Mouse (Mus musculus): Measurements from ENCODE around the gene Irgc1. TPM values are rescaled to one million over a fixed set of nuclear protein-coding genes. Genes with fewer than 3 reads are reported as not detected.
"Not testable (repeated sequence)": the region's sequence is repeated elsewhere in the genome, so short reads cannot be mapped to it uniquely, and the experiment has no call there.

Irgc1 gene
- 0.29 TPM in 1 of 2 replicates, not detected in the other for polyA plus RNA-seq (2015; fragmentation: Nextera tagmentation; extraction: Ambion mirVana)

DNA sequence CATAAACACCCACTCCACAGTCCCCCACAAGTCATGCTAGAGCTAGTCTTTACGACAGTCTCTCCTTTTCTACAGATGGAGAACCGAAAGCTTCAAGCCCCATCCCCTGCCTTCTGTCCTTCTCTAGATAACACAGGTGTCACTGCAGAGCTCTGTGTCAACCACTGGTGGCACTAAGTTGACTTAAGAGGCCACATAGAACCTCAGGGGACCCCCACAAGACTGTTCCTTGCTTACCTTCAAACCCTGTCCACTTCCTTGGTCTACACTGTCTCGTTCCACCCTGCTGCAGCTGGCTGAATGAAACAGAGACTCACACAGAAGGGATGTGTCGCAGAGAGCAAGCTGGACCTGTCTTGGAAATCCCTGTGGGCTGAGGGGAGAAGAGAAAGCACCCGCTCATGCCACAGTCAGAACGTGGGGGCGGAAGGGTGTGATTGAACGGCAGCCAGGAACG, at the start of gene Irgc1:
Gene Irgc1 (minus strand): TSS at position 443 of the 457 bp plus-strand sequence.
- ATAC-seq (replicated peaks; ENCODE audit: extremely low read depth, insufficient read depth, low FRiP score): no peak

DNA sequence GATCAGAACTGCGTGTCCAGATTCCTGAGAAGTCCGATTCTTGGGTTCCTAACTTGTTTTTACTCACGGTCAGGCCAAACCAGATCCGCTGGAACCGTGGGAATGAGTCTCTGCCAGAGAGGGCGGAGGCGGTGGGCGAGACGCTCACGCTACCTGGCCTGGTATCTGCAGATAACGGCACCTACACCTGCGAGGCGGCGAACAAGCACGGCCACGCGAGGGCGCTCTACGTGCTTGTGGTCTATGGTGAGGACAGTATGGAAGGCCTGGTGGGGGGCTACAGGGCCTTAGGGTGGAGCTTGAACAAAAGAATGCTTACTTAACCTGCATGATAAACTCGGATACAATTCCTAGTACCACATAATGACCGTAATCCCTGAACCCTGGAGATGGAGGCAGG, 49.4 kb upstream of the Irgc1 start:
- no peak for ATAC-seq (replicated peaks; ENCODE audit: extremely low read depth, insufficient read depth, low FRiP score)
- no peaks in the 10 kb centered on the region for H3K36me3 ChIP-seq (ENCODE audit: control insufficient read depth, insufficient read depth)
- H3K9me3 ChIP-seq (replicated peaks; ENCODE audit: control insufficient read depth, low read length): peaks cover 6% of the 10 kb centered on the region
- H3K4me2 ChIP-seq (ENCODE audit: low read depth, low read length): no peak overlapping the region
- H3K9ac ChIP-seq (ENCODE audit: low read length): no peak overlapping the region
- H3K27me3 ChIP-seq (ENCODE audit: control insufficient read depth, insufficient read depth, low read length): peaks cover 57% of the 10 kb centered on the region
- H3K4me1 ChIP-seq (ENCODE audit: control insufficient read depth, insufficient read depth, low read length): peaks cover 34% of the 10 kb centered on the region
- 39% methylated on average over 21 of the region's 21 CpGs for WGBS
- H3K4me3 ChIP-seq (ENCODE audit: low read length): no peak overlapping the region
- no peak overlapping the region for H3K27ac ChIP-seq (ENCODE audit: low read length)

More for the DNA sequence above, at the start of gene Irgc1:
- H3K9me3 ChIP-seq (replicated peaks; ENCODE audit: control insufficient read depth, low read length): no peaks in the 10 kb centered on the region
- H3K36me3 ChIP-seq (ENCODE audit: control insufficient read depth, insufficient read depth): no peaks in the 10 kb centered on the region
- H3K4me2 ChIP-seq (ENCODE audit: low read depth, low read length): no peak within 1 kb of the TSS
- H3K9ac ChIP-seq (ENCODE audit: low read length): no peak within 1 kb of the TSS
- WGBS: 59% methylated on average over 9 of the region's 9 CpGs
- H3K4me3 ChIP-seq (ENCODE audit: low read length): no peak within 1 kb of the TSS
- H3K27ac ChIP-seq (ENCODE audit: low read length): no peak within 1 kb of the TSS
- H3K27me3 ChIP-seq (ENCODE audit: control insufficient read depth, insufficient read depth, low read length): no peaks in the 10 kb centered on the region; the same call in 1 of the 2 replicates
- no peaks in the 10 kb centered on the region for H3K4me1 ChIP-seq (ENCODE audit: control insufficient read depth, insufficient read depth, low read length)

DNA sequence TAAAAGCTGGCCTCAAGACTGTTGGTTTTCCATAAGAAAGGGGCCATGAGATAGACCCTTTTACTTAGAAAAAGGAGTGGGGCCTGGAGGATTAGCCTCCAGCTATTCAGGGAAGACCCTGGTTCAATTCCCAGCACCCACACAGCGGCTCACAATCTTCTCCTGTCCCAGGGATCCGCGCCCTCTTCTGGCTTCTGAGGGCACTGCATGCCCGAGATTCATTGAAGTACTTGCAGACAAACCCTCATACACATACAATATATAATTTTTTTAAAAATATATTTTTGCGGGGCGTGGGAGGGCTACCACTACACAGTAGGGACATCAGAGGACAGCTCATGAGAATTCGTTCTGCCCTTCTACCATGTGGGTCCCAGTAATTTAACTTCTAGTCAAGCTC, 48.8 kb upstream of the Irgc1 start:
- H3K27me3 ChIP-seq (ENCODE audit: control insufficient read depth, insufficient read depth, low read length): peaks cover 57% of the 10 kb centered on the region
- no peaks in the 10 kb centered on the region for H3K36me3 ChIP-seq (ENCODE audit: control insufficient read depth, insufficient read depth)
- H3K4me3 ChIP-seq (ENCODE audit: low read length): no peak overlapping the region
- WGBS: 20% methylated on average over 7 of the region's 7 CpGs
- peaks cover 6% of the 10 kb centered on the region for H3K9me3 ChIP-seq (replicated peaks; ENCODE audit: control insufficient read depth, low read length)
- no peak for ATAC-seq (replicated peaks; ENCODE audit: extremely low read depth, insufficient read depth, low FRiP score)
- no peak overlapping the region; the same call in 1 of the 2 replicates for H3K4me2 ChIP-seq (ENCODE audit: low read depth, low read length)
- no peak overlapping the region for H3K27ac ChIP-seq (ENCODE audit: low read length)
- H3K4me1 ChIP-seq (ENCODE audit: control insufficient read depth, insufficient read depth, low read length): peaks cover 29% of the 10 kb centered on the region
- no peak overlapping the region for H3K9ac ChIP-seq (ENCODE audit: low read length)

DNA sequence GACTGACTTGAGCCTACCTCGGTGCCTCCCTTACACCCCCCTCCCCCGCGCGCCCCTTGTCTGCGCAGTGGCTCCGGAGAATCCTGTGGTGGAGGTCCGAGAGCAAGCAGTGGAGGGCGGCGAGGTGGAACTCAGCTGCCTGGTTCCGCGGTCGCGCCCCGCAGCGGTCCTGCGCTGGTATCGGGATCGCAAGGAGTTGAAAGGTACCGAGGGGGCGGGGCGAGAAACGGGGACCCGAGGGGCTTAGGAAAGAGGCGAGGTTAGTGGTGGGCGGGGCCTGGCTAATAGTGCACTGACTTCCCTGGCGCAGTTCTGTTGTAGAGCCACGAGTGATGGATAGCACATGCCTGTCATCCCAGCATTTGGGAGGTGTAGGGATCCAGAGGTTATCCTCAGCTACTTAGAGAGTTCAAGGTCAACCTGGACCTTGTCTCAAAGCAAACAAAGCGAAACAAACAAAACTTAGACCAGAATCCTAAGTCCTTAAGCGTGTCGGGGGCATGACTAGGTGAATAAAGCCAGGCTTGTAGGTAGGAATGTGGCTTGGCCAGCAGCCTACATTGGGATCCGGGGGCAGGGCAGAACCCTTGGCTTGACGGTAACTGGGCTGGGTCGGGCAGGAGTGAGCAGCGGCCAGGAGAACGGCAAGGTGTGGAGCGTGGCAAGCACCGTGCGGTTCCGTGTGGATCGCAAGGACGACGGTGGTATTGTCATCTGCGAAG, 47.9 kb upstream of the Irgc1 start:
- no peaks in the 10 kb centered on the region for H3K36me3 ChIP-seq (ENCODE audit: control insufficient read depth, insufficient read depth)
- peak overlapping the region; percentile 64 for H3K9ac ChIP-seq (ENCODE audit: low read length)
- H3K4me3 ChIP-seq (ENCODE audit: low read length): peak overlapping the region; percentile 46
- peaks cover 6% of the 10 kb centered on the region for H3K9me3 ChIP-seq (replicated peaks; ENCODE audit: control insufficient read depth, low read length)
- peak overlapping the region; percentile 68 for H3K4me2 ChIP-seq (ENCODE audit: low read depth, low read length)
- WGBS: 8% methylated on average over 43 of the region's 43 CpGs
- ATAC-seq (replicated peaks; ENCODE audit: extremely low read depth, insufficient read depth, low FRiP score): peak; percentile 21; the same call in 1 of the 2 replicates
- peaks cover 20% of the 10 kb centered on the region for H3K4me1 ChIP-seq (ENCODE audit: control insufficient read depth, insufficient read depth, low read length)
- H3K27me3 ChIP-seq (ENCODE audit: control insufficient read depth, insufficient read depth, low read length): peaks cover 57% of the 10 kb centered on the region
- no peak overlapping the region for H3K27ac ChIP-seq (ENCODE audit: low read length)

DNA sequence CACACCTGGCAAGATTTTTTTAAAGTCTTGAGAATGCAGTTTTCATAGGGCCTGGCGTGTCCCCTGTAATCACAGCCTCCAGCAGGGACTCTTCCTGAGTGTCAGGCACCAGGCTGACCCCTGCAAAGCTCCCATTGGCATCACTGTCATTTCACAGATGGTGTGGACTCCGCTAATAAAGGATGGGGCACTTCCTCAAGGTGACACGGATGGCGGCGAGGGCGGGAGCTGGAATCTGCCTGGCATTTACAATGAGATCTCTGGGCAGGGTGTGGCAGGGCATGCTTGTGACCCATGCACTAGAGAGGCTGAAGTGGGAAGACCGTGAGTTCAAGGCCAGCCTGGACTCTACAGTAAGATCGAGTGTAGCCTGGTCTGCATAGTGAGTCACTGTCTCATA, 36.2 kb upstream of the Irgc1 start:
- Histone ChIP-seq H3K36me3 (ENCODE audit: control insufficient read depth, insufficient read depth) (no peaks in the 10 kb centered on the region), H3K4me2 (ENCODE audit: low read depth, low read length) (no peak overlapping the region), H3K4me3 (ENCODE audit: low read length) (no peak overlapping the region), H3K27me3 (ENCODE audit: control insufficient read depth, insufficient read depth, low read length) (peaks cover 28% of the 10 kb centered on the region), H3K27ac (ENCODE audit: low read length) (no peak overlapping the region), H3K9me3 (replicated peaks; ENCODE audit: control insufficient read depth, low read length) (no peaks in the 10 kb centered on the region), H3K9ac (ENCODE audit: low read length) (no peak overlapping the region), H3K4me1 (ENCODE audit: control insufficient read depth, insufficient read depth, low read length) (peaks cover 3% of the 10 kb centered on the region; the same call in 1 of the 2 replicates)
- WGBS: 86% methylated on average over 8 of the region's 8 CpGs
- no peak for ATAC-seq (replicated peaks; ENCODE audit: extremely low read depth, insufficient read depth, low FRiP score)

DNA sequence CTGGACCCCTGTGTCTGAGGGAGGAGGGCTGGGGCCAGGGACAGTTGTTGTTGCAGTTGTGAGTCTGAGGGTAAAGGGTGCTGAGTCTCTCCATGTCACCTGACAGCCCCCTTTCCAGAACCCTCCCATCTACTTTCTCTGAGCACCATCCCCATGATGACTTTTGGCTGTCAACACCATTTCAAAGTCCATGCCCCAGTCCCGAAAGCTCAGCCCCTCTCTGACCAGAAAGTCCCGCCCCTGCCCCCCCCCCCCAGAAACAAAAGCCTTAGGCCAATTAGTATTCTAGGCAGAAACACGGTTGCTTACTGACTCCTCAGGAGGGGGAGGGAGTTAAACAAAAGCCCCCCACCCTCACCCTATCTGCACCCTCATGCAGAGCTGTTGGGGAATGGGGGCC, 35.3 kb upstream of the Irgc1 start:
- no peaks in the 10 kb centered on the region for H3K36me3 ChIP-seq (ENCODE audit: control insufficient read depth, insufficient read depth)
- H3K4me1 ChIP-seq (ENCODE audit: control insufficient read depth, insufficient read depth, low read length): peaks cover 3% of the 10 kb centered on the region; the same call in 1 of the 2 replicates
- no peak overlapping the region for H3K27ac ChIP-seq (ENCODE audit: low read length)
- ATAC-seq (replicated peaks; ENCODE audit: extremely low read depth, insufficient read depth, low FRiP score): no peak
- 39% methylated on average over 3 of the region's 3 CpGs for WGBS
- no peak overlapping the region for H3K4me3 ChIP-seq (ENCODE audit: low read length)
- H3K4me2 ChIP-seq (ENCODE audit: low read depth, low read length): no peak overlapping the region
- H3K9ac ChIP-seq (ENCODE audit: low read length): no peak overlapping the region
- H3K9me3 ChIP-seq (replicated peaks; ENCODE audit: control insufficient read depth, low read length): no peaks in the 10 kb centered on the region
- H3K27me3 ChIP-seq (ENCODE audit: control insufficient read depth, insufficient read depth, low read length): peaks cover 35% of the 10 kb centered on the region

DNA sequence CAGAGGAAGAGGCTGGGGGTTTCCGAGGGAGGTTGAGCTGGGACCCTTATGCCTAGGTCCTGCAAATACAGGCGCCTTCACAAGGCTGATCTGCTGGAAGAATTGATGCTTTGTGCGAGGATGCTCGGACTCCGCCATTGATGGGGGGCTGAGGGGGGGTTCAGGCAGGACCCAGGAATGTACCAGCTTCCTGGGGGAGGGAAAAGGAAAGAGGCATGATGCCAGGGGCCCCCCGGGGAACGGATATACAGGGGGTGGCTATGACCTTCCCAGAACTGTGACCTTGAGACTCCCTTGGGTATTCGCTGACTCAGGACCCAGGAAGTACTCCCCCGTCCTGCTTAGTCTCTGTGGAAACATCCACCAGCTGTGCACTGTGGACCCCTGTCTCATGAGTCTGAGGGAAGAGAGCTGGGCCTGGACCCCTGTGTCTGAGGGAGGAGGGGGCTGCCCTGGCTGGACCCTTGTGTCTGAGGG, 34.6 kb upstream of the Irgc1 start:
- no peaks in the 10 kb centered on the region for H3K9me3 ChIP-seq (replicated peaks; ENCODE audit: control insufficient read depth, low read length)
- H3K27ac ChIP-seq (ENCODE audit: low read length): no peak overlapping the region
- no peak overlapping the region for H3K4me2 ChIP-seq (ENCODE audit: low read depth, low read length)
- H3K4me3 ChIP-seq (ENCODE audit: low read length): no peak overlapping the region
- peaks cover 5% of the 10 kb centered on the region for H3K4me1 ChIP-seq (ENCODE audit: control insufficient read depth, insufficient read depth, low read length)
- no peaks in the 10 kb centered on the region for H3K36me3 ChIP-seq (ENCODE audit: control insufficient read depth, insufficient read depth)
- H3K9ac ChIP-seq (ENCODE audit: low read length): no peak overlapping the region
- H3K27me3 ChIP-seq (ENCODE audit: control insufficient read depth, insufficient read depth, low read length): peaks cover 42% of the 10 kb centered on the region
- ATAC-seq (replicated peaks; ENCODE audit: extremely low read depth, insufficient read depth, low FRiP score): no peak
- 54% methylated on average over 9 of the region's 9 CpGs for WGBS

DNA sequence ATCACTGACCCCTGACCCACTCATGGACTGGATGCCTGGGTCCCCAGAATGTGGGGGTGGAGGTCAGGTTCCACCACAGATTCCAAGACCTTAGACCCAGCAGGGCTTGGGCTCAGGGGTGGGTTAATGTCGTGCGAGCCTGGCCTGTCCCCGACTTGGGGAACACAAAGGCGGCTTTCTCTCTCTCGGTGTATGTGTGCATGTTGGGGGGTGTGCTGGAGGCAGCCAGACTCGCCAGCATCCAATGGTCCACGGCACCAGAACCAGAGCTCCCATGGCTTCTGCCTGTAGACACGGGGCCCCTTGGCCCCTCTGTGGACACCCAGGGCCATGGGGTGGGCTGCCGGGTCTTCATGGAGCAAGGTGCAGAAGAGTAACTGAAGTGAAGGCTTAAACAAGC, 33.4 kb upstream of the Irgc1 start:
- H3K27ac ChIP-seq (ENCODE audit: low read length): no peak overlapping the region
- no peaks in the 10 kb centered on the region for H3K36me3 ChIP-seq (ENCODE audit: control insufficient read depth, insufficient read depth)
- H3K27me3 ChIP-seq (ENCODE audit: control insufficient read depth, insufficient read depth, low read length): peaks cover 54% of the 10 kb centered on the region
- no peak for ATAC-seq (replicated peaks; ENCODE audit: extremely low read depth, insufficient read depth, low FRiP score)
- 74% methylated on average over 9 of the region's 9 CpGs for WGBS
- H3K4me2 ChIP-seq (ENCODE audit: low read depth, low read length): no peak overlapping the region
- H3K9ac ChIP-seq (ENCODE audit: low read length): no peak overlapping the region
- H3K4me3 ChIP-seq (ENCODE audit: low read length): no peak overlapping the region
- H3K9me3 ChIP-seq (replicated peaks; ENCODE audit: control insufficient read depth, low read length): no peaks in the 10 kb centered on the region
- peaks cover 8% of the 10 kb centered on the region for H3K4me1 ChIP-seq (ENCODE audit: control insufficient read depth, insufficient read depth, low read length)

DNA sequence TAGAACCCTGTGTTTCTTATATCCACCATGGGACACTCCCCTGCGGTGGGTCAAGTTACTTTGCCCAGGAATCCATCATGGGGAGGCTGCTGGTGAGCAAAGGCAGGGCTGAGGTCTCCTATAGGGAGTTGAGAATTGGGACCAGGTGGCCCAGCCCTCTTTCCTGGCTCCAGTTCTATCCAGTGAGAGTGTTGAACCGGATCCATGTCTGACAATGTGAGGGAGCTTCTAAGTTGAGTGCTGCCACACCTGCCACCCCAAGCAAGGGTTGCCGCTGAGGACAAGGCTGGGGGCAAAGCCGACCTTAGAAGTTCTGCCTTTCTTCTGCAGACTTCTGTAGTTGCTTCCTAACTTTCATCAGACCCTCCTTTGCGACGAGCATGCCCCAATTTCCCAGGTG, 31.2 kb upstream of the Irgc1 start:
- not testable (repeated sequence) for H3K36me3 ChIP-seq (ENCODE audit: control insufficient read depth, insufficient read depth); H3K4me2 ChIP-seq (ENCODE audit: low read depth, low read length); H3K4me1 ChIP-seq (ENCODE audit: control insufficient read depth, insufficient read depth, low read length); ATAC-seq (replicated peaks; ENCODE audit: extremely low read depth, insufficient read depth, low FRiP score); H3K27ac ChIP-seq (ENCODE audit: low read length); H3K9ac ChIP-seq (ENCODE audit: low read length); H3K4me3 ChIP-seq (ENCODE audit: low read length); H3K9me3 ChIP-seq (replicated peaks; ENCODE audit: control insufficient read depth, low read length)
- WGBS: 33% methylated on average over 6 of the region's 6 CpGs
- H3K27me3 ChIP-seq (ENCODE audit: control insufficient read depth, insufficient read depth, low read length): peaks cover 57% of the 10 kb centered on the region
